Mouse (Mus musculus): ENCODE results near the gene Onecut1. TPM values are rescaled to one million over a fixed set of nuclear protein-coding genes. Genes with fewer than 3 reads are reported as not detected.
A peak's percentile ranks its signal among the peaks of the same experiment; 100 is the strongest.

Onecut1 gene
- total RNA-seq, 4 experiments from 2014 or later = not detected

GRCm38 (mm10) chr9:74860461-74860860 lies 1.3 kb upstream of the Onecut1 start:
- DNase-seq (ENCODE audit: low spot score in 2 of 2) = no peak

- DNase-seq (ENCODE audit: low spot score in 2 of 2) = no peak
These were observed 517 bp downstream of the Onecut1 start for GRCm38 (mm10) chr9:74862096-74862780.

GRCm38 (mm10) chr9:74862783-74863654 lies 1.3 kb downstream of the Onecut1 start:
- DNase-seq (ENCODE audit: low spot score in 2 of 2) = no peak

GRCm38 (mm10) chr9:74863655-74864443 lies 2.1 kb downstream of the Onecut1 start:
- no peak for DNase-seq (ENCODE audit: low spot score in 2 of 2)

- no peak for DNase-seq (ENCODE audit: low spot score in 2 of 2)
These were observed 2.8 kb downstream of the Onecut1 start for GRCm38 (mm10) chr9:74864471-74864870.

GRCm38 (mm10) chr9:74866596-74867313 lies 5.0 kb downstream of the Onecut1 start:
- DNase-seq (ENCODE audit: low spot score in 2 of 2) = no peak

- DNase-seq (ENCODE audit: low spot score in 2 of 2) = no peak
These were observed 6.0 kb downstream of the Onecut1 start for GRCm38 (mm10) chr9:74867641-74868205.

GRCm38 (mm10) chr9:74868336-74868950 lies 6.7 kb downstream of the Onecut1 start:
- DNase-seq (ENCODE audit: low spot score in 2 of 2) = no peak

GRCm38 (mm10) chr9:74870960-74871688 lies 9.4 kb downstream of the Onecut1 start:
- no peak for DNase-seq (ENCODE audit: low spot score in 2 of 2)

- no peak for DNase-seq (ENCODE audit: low spot score in 2 of 2)
These were observed 14.6 kb downstream of the Onecut1 start for GRCm38 (mm10) chr9:74876328-74876727.

GRCm38 (mm10) chr9:74877709-74878108 lies 16.0 kb downstream of the Onecut1 start:
- DNase-seq (ENCODE audit: low spot score in 2 of 2) = no peak

- no peak for DNase-seq (ENCODE audit: low spot score in 2 of 2)
These were observed 26.1 kb downstream of the Onecut1 start for GRCm38 (mm10) chr9:74887866-74888265.

GRCm38 (mm10) chr9:74896742-74897141 lies 35.0 kb downstream of the Onecut1 start:
- DNase-seq (ENCODE audit: low spot score in 2 of 2) = no peak

- DNase-seq (ENCODE audit: low spot score in 2 of 2) = no peak
These were observed 35.8 kb downstream of the Onecut1 start for GRCm38 (mm10) chr9:74897375-74897982.

- DNase-seq (ENCODE audit: low spot score in 2 of 2) = no peak
These were observed 38.4 kb downstream of the Onecut1 start for GRCm38 (mm10) chr9:74900141-74900540.

- peak; percentile 25 to 35 for DNase-seq (ENCODE audit: low spot score in 2 of 2)
These were observed 43.3 kb downstream of the Onecut1 start for GRCm38 (mm10) chr9:74904866-74905508.

- DNase-seq (ENCODE audit: low spot score in 2 of 2) = no peak
These were observed 45.2 kb downstream of the Onecut1 start for GRCm38 (mm10) chr9:74906951-74907350.

- DNase-seq (ENCODE audit: low spot score in 2 of 2) = no peak
These were observed 47.5 kb downstream of the Onecut1 start for GRCm38 (mm10) chr9:74909245-74909644.

Measured in gastrocnemius, adult 8-10 months (tissue).